Mouse (Mus musculus) right cerebral cortex, adult 2 months (tissue): ENCODE data around the gene Pbld1.
A peak's percentile ranks its signal among the peaks of the same experiment; 100 is the strongest.

ENCODE experiments used
- DNase-seq, 2 experiments: peaks; one replicate each; pipeline ENCODE4 v3.0.0; 2021 to 2022; ENCODE audit warnings: low spot score in 2 of 2

Pbld1 gene

DNA sequence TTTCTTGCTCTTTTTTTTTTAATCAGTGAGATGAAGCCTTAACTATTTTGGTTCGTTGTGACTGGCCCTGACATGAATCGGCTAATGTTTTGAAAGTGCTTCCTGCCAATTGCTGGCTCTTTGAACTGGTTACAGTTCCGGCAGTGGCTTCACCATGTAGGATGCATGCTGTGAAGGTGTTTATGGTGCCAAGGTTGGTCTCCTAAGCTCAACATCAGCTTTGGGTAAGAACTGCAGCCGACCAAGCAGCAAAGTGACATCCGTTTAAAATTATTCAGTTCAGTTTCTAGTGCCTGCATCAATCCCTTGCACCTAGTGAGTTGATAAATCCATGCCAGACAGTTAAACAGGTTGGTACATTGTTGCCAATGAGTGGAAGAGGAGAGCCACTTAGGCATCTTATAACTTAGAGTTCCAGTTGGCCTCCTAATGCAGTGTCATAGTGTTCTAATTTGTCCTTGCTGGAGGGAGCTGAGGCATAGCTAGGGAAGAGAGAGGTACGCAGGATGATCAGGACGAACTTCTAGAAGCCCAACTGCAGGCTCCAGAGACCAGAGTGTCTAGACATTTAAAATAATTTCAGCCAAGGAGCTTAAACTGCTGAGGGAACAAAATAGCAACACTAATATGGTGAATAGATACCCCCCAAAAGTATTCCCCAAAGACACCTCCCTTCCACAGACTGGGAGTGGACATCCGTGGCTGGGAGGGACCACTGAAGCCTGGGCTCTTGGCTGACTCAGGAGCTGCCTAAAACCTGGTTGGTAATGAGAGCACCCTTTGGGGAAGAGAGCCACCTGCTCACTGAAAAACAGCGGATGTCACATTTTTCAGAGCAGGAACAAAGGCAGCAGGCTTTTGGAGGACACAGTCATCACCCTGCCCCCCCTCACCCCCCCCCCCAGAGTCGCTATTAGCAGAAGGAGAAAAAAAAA, 32.9 kb downstream of the Pbld1 start:
- DNase-seq: no peak

DNA sequence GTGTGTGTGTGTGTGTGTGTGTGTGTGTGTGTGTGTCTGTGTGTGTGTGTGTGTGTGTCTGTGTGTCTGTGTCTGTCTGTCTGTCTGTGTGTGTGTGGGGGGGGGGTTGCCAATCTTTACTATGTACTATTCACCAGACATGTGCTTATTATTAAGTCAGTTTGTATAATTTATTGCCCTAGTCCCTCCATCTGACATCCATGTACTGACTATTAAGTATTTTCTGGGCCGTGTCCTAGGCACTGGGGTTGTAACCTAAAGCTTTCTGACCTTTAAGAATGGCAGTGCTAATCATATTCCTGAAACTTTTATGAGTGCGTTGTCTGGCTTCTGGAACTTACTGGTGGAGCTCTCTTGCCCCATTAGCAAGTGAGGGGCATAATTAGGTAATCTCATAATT, 36.8 kb downstream of the Pbld1 start:
- DNase-seq: no peak

DNA sequence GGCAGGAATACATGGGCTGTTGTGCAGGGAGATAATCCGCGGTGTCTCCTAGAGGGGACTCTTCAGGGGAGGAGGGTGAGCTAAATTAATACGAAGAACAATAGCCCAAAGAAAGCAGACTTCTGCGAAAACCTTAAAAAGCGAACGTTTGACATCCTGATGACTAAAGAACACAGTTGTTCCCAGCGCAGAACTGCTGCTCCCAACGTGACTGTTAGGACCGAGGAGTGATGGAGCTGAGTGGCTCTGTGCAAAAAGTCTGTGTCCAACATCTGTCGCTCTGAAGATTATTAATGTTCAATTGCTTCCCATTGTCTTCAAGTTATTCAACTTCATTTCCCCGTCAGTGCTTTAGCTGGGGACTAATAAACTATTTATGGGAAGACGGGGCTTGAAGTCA, 38.2 kb downstream of the Pbld1 start:
- DNase-seq: no peak

DNA sequence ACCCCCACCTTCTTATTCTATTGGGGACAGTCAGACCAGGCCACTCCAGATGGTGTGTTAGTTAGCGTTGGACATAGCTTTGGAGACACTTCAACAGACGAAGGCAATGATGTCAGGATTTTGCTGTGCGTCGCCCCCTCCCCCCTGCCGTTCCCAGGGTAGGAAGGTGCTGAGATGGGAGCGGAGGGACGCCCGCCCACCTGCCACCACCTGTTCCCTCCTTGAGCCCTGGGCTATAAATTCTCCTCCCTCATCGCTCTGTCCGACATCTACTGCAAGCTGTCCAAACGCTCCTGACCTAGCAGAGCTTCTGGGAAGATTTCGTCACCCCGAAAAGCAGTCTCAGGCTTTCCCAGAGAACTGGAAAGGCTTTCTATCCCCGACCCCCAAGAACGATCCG, 39.6 kb downstream of the Pbld1 start, which contains the start of gene Atoh7:
Atoh7 (plus strand) TSS at position 131 of the 400 bp plus-strand sequence.
- peak; percentile 58 to 60 for DNase-seq

DNA sequence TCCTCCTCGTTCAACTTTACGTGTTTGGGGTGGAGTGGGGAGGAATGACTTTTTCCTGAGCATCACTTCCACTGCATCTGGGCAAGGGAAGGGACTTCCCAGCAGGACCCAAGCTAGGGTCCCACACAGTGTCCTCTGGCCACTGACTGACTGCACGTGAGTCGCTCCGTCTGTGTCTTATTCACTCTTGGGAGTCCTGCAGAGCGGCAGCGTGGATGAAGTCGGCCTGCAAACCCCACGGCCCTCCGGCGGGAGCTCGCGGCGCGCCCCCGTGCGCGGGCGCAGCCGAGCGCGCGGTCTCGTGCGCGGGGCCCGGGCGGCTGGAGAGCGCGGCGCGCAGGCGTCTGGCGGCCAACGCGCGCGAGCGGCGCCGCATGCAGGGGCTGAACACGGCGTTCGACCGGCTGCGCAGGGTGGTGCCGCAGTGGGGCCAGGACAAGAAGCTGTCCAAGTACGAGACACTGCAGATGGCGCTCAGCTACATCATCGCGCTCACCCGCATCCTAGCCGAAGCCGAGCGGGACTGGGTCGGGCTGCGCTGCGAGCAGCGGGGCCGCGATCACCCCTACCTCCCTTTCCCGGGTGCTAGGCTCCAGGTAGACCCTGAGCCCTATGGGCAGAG, 40.1 kb downstream of the Pbld1 start:
- DNase-seq: peak; percentile 70

DNA sequence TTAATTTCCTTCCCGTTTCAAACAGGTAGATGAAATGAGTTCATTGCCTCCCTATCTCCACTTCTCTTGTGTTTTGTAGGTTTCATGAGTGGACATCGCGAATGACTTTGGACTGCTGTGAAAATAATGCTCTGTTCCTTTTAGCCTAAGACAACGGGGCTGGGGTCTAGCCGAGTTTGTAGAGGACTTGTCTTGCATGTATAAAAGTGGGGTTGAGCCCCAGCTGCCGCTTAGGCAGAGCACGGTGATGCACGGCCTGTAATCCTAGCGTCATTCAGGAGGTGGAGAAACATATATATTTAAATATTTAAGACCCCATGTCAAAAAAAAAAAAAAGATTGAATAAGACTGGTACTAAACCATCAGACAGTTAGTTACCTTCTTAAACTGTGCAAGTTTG, 40.7 kb downstream of the Pbld1 start:
- no peak for DNase-seq

DNA sequence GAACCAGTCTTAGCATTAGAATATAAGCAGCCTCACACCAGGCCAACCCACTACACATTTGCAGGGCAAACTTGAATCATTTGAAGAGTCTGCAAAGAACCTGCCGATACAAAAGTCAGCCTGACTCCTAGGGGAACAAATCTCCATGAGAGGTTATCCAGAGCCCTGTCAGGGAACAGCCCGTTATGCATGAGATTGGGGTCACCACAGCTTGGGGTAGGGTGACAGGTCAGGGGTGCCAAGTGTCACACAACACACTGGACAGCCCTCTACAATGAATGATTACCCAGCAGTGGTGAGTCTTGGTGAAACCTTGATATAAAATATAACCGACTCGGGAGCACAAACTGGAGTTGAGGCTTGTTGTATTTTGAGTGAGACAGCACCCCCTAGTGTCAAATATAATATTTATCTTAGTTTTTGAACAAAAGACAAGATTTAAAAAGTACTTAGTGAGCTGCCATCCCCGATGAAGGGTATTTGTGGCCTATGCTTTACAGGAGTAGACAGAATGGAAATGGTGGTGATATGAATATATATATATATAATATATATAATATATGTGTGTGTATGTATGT, 53.2 kb downstream of the Pbld1 start:
- DNase-seq: no peak

DNA sequence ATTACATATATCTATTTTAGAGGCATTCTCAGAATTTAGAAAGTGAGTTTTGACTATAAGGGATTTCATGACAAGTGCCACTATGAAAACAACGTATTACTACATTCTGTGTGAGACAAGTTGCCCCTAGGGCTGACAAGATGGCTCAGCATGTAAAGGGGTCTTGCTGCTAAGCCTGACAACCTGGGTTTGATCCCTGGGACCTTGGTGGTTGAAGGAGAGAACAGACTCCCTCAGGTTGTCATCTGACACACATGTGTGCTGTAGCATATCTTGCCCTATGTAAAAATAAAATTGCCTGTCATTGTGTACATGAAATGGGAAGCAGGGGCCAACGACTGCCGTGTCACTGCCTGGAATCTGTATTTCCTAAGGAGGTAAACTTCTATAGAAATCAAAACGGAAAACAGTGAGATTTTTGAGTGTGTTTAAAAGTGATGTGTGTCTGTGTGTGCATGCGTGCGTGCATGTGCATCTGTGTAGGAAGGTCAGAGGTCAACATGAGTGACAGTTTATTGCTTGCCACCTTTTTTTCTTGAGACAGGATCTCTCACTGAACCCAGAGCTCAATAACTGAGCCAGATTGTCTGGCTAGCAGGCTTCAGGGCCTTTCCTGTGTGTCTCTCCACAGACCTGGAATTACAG, 53.9 kb downstream of the Pbld1 start:
- no peak for DNase-seq

DNA sequence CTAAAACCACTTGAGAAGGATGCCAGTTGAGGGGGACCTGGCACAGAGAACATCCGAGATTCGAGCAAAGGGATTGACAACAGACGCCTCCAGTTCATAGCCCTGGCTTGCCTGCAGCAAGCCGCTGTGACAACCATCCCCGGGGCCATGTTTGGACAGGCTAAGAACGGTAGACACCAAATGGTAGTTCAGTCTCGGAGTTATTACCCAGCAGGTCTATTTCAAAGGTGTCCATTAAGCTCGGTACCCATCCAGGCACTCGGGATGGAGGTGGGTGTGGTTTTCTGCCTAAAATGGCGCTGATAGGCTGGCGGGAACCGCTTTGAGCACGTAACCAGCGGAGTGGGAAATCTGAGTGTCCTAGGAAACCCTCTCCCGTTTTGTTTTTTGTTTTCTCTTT, 55.9 kb downstream of the Pbld1 start:
- DNase-seq: no peak

DNA sequence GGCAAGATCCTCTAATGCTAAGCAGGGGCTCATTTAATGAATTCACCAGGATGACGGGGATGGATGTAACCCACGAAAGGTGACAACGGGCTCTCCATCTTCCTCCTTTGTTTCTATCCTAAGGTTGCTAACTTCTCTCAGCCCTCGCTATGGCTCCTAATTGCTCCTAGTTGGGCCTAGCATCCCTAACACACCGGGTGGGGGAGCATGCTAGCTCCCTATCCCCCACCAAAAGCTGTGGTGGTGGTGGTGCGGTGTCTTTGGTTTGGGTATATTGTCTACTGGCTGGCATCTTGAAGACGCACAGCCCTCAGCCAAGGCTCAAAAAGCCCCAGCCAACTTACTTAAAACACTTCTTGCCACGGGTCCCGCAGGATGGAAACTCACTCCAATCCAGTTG, 56.4 kb downstream of the Pbld1 start:
- DNase-seq: no peak

DNA sequence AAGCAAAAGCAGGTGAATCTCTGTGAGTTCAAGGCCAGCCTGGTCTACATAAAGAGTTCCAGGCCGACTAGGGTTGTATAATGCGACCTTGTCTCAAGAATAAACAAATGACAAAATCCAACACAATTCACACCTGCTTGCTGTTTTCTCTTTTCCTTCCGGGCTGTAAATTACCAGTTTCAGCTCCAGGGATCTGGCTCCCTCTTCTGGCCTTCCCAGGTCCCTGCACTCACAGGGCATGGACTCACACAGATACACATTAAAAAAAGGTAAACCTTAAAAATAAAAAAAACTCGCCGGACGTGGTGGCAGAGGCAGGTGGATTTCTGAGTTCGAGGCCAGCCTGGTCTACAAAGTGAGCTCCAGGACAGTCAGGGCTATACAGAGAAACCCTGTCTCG, 57.6 kb downstream of the Pbld1 start:
- no peak for DNase-seq

DNA sequence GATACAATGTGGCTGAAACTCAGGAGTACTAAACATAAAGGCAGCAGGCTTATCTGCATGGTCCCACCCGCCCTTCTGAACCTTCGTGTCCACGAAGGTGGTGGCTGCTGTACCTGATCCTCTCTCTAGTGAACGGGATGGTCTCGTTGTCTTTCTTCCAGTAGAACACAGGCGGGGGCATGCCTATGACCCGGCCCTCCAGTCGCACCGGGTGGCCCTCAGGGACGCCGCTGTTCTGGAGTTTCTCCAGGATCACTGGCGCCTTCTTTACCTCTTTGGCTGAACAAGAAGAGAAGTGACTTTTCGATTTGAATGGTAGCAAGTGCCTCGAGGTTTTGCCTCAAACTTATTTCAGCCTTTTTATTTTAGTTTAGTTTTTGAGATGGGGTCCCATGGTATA, 60.0 kb downstream of the Pbld1 start:
- no peak for DNase-seq

DNA sequence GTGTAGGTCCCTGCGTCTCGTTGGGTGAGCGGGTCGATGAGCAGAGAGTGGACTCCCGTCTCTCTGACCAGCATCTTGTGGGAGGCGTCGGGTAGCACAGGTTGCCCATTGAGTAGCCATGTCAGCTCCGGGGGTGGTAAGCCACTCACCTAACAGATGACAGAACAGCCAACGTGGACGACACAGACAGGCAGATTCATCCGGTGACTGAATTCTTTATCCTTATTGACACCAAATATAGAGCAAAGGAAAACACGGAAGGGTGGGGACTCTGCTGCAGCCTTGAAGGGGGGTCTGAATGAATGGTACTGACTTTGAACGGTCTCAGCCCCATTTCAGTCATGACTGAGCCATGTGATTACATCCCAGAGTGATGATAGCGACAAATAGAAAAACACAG, 62.0 kb downstream of the Pbld1 start:
- no peak for DNase-seq

DNA sequence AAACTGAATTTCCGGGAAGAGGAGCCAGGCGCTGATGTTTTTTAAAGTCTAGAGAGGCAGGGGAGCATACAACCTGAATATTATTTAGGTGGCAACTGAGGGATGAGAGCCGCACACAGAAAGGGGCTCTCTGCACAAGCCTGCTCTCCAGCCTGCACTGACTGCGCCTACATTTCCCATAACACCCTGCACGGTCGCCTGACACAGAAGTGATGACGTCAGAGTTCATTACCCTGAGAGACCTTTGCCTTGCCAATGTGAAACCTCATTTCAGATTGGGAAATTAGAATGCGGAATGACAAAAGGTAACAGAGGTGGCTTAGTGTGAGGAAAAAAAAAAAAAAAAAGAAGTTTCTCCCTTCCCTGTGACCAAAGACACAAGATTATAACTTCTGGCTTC, 62.6 kb downstream of the Pbld1 start:
- peak; percentile 25 to 35 for DNase-seq

DNA sequence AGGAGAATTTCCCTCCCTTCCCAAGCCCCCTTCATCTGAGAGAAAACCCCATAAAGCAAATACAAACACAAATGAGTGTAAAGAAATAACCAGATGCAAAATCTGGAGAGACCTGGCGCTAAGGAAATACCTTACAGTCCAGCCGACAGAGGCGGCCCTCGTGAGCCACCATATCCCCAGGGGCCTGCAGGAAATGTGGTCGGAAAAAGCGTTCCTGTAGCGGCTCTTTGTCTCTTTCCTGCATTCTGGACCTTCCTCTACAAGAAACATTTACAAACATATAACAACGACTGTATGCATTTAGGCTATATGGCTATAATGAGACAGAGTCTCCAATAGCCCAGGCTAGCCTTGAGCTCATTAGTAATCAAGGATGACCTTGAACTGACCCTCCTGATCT, 63.2 kb downstream of the Pbld1 start:
- DNase-seq: no peak

DNA sequence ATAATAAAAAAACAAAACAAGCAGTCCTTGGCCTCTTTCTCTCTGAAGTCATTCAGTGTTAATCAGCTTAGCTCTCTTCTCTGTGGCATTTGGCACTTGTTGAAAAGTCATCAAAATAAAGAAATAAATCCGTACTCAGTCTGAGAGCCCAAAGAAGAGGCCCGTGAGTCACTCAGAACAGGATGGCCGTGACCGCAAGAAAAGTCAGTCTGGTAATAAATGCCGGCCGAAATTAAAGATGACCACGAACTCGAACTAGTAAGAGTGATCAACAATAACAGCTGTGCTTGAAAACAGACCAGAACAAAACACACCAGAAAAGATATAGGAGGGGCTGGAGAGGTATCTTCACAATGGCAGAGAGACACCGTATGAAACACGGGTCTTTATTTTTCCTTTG, 64.1 kb downstream of the Pbld1 start:
- no peak for DNase-seq

DNA sequence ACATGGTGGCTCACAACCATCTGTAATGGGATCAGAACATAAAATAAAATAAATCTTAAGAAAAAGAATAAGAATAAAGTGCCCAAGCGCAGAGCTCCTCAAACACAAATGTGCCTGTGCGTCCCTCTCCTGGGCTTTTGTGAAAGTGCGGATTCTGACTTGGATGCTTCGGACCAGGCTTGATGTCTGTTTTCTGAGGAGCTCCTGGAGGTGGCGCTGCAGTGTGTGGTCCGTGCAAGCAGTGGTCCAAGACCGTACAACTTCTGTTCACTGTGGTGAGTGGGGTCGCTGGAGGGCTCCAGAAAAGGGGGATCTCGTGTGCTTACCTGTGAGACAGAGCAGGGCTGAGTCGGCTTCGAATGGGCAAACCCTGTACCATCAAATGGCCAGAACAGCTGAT, 65.4 kb downstream of the Pbld1 start:
- DNase-seq: no peak

DNA sequence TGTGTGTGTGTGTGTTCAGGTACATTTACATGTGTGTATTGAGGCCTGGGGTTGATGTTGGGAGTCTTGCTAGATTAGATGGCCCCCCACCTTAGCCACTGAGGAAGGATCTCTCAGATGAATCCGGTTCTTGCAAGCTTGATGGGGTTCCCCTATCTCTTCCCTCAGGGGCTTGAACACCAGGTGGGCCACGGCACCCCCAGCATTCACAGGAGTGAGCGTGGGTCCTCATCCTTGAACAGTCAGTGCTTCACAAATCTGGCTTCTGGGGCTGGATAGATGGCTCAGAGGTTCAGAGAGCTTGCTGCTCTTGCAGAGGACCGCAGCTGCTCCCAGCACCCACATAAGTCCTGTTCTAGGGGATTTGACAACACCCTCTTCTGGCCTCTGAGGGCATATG, 66.2 kb downstream of the Pbld1 start:
- no peak for DNase-seq

DNA sequence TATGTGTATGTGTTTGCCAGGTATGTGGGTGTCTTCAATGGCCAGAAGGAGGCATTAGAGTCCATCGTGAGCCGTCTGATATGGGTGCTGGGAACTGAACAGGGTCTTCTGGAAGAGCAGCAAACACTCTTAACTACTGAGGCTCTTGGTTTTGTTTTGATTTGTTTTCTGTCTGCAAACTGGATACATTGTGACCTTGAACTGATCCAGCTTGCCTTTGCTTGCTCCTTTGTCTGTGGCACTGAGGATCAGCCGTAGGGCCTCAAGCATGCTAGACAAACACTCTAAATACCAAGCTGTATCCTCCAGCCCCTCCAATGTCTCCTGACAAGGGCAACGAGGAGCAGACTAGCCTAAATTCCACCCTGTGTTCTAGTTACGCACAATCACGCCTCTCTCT, 67.2 kb downstream of the Pbld1 start:
- no peak for DNase-seq
